Mouse (Mus musculus): ENCODE measurements around the gene Hdac11. TPM values are rescaled to one million over a fixed set of nuclear protein-coding genes. Genes with fewer than 3 reads are reported as not detected.

Gene Hdac11
- polyA plus RNA-seq, 1 experiment from 2014 or later, result 12.2 TPM

- Histone ChIP-seq H3K9ac (no peak overlapping the region), H3K27me3 (no peaks in the 10 kb centered on the region), H3K4me3 (replicated peaks) (no peak overlapping the region), H3K4me1 (peaks cover 55% of the 10 kb centered on the region), H3K4me2 (replicated peaks) (no peak overlapping the region), H3K27ac (replicated peaks) (peak overlapping the region; percentile 35; the same call in 1 of the 2 replicates), H3K36me3 (no peaks in the 10 kb centered on the region), H3K9me3 (replicated peaks) (no peaks in the 10 kb centered on the region)
- WGBS, result 5% methylated on average over 3 of the region's 3 CpGs
- ATAC-seq (ENCODE audit: insufficient number of reproducible peaks, low FRiP score, low TSS enrichment, low read depth), result no peak
Observed at GRCm38 (mm10) chr6:91221094-91221493, 64.6 kb downstream of the Hdac11 start.

- H3K36me3 ChIP-seq, result no peaks in the 10 kb centered on the region
- H3K27me3 ChIP-seq, result no peaks in the 10 kb centered on the region
- H3K9ac ChIP-seq, result no peak overlapping the region
- no peak for ATAC-seq (ENCODE audit: insufficient number of reproducible peaks, low FRiP score, low TSS enrichment, low read depth)
- peaks cover 41% of the 10 kb centered on the region for H3K4me1 ChIP-seq
- WGBS, result 76% methylated on average over 10 of the region's 10 CpGs
- H3K9me3 ChIP-seq (replicated peaks), result no peaks in the 10 kb centered on the region
- no peak overlapping the region for H3K27ac ChIP-seq (replicated peaks)
- no peak overlapping the region for H3K4me3 ChIP-seq (replicated peaks)
- H3K4me2 ChIP-seq (replicated peaks), result no peak overlapping the region
Observed at GRCm38 (mm10) chr6:91222694-91223346, 66.4 kb downstream of the Hdac11 start.

Other genes starting within 250 kb of the Hdac11 start
- 11.4 and 15.0 TPM in 2 replicates for gene Iqsec1, start 168.0 kb upstream of the Hdac11 start, polyA plus RNA-seq (2015; fragmentation: Nextera tagmentation; extraction: Ambion mirVana)
- gene Nup210, start 39.8 kb upstream of the Hdac11 start, polyA plus RNA-seq (2015; fragmentation: Nextera tagmentation; extraction: Ambion mirVana), result 9.2 and 9.9 TPM in 2 replicates
- gene Fbln2, start 55.8 kb downstream of the Hdac11 start, polyA plus RNA-seq (2015; fragmentation: Nextera tagmentation; extraction: Ambion mirVana), result 240 and 260 TPM in 2 replicates

All from embryonic facial prominence, embryonic 15.5 days (tissue).